In the genomic region with DNA sequence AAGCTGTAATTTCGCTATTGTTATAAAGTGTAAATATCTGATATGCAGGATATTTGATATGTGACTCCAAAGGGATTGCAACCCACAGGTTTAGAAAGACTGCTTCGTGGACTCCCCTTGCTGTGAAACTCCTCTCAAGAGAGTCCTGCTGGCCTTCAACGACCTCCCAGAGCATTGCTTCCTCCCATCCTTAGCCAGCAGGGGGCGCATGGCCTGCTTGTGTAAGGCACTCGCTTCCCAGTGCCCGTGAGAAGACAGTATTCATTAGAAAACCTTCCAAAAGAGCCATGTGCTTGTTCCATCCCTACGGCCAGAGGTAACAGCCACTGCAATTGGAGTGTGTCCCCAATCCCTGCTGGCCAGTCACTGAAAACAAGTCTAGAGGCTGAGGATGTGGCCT, we compare ENCODE assay signal across 8 mouse cellular contexts.
DNase-seq lines count a peak whose midpoint lies in the region; ATAC-seq lines count a peak whose summit lies in the region.

No protein-coding gene starts in this region.

- DNase-seq in ovary, postnatal 10 days (ENCODE audit: low spot score) = peak; percentile 64
- no peak for DNase-seq in ovary, adult 18-20 months (ENCODE audit: low spot score)
- DNase-seq in frontal cortex, postnatal 36 days (ENCODE audit: low spot score in 2 of 2) = peak; percentile 75 to 76
- peak; percentile 70 to 93 for DNase-seq in kidney, postnatal 36 days
- peak; percentile 65 to 71 for DNase-seq in lung, adult 18-20 months
- DNase-seq in right cerebral cortex, postnatal 10 days (ENCODE audit: low spot score in 2 of 2) = peak; percentile 70 to 85
- DNase-seq in urinary bladder, postnatal 36 days (ENCODE audit: low spot score in 2 of 2) = peak; percentile 50 to 71

- peak; percentile 70 for ATAC-seq in cerebellum, adult (ENCODE audit: insufficient number of reproducible peaks, low FRiP score, low TSS enrichment)
